Mouse (Mus musculus) neural tube, embryonic 12.5 days (tissue): ENCODE measurements around the gene Tex45. TPM values are rescaled to one million over a fixed set of nuclear protein-coding genes. Genes with fewer than 3 reads are reported as not detected.

ENCODE experiments used
- ATAC-seq: fragments of 200-750 bp; cut with Nextera tagmentation; 2 replicates; pipeline ENCODE4 v1.8.0; 2017; ENCODE audit warnings: low read depth, mild to moderate bottlenecking, moderate TSS enrichment, moderate library complexity; ENCODE audit not compliant: low FRiP score
- H3K27ac ChIP-seq: fragments of 300-500 bp; sonication (generic); 2 replicates; pipeline ENCODE4 v1.5.1; 2016
- H3K27me3 ChIP-seq: fragments of 300-500 bp; sonication (generic); replicated peaks from 2 replicates; pipeline ENCODE4 v1.6.1; 2016; ENCODE audit warnings: mild to moderate bottlenecking
- H3K36me3 ChIP-seq: fragments of 300-500 bp; sonication (generic); 2 replicates; pipeline ENCODE4 v1.6.1; 2016; ENCODE audit warnings: mild to moderate bottlenecking
- H3K4me1 ChIP-seq: fragments of 300-500 bp; sonication (generic); 2 replicates; pipeline ENCODE4 v1.6.1; 2016
- H3K4me2 ChIP-seq: fragments of 300-500 bp; sonication (generic); replicated peaks from 2 replicates; pipeline ENCODE4 v1.6.1; 2016; ENCODE audit warnings: mild to moderate bottlenecking
- H3K4me3 ChIP-seq: fragments of 300-500 bp; sonication (generic); 2 replicates; pipeline ENCODE4 v1.5.1; 2016
- H3K9ac ChIP-seq: fragments of 300-500 bp; sonication (generic); 2 replicates; pipeline ENCODE4 v1.6.1; 2016; ENCODE audit warnings: mild to moderate bottlenecking
- H3K9me3 ChIP-seq: fragments of 300-500 bp; sonication (generic); 2 replicates; pipeline ENCODE4 v1.6.1; 2016; ENCODE audit warnings: mild to moderate bottlenecking
- WGBS: fragments of 180-500 bp; shearing (Covaris S2); methylation state at CpG from one replicate; pipeline ENCODE4 v1.1.7; 2016; 5-methylcytosine and 5-hydroxymethylcytosine counted together
- polyA plus RNA-seq: library from polyadenylated mRNA; unstranded; fragments of >200 nt; fragmentation: Nextera tagmentation; extraction: Ambion mirVana; gene quantifications from 2 replicates; pipeline ENCODE4 v1.2.1, GENCODE M21; 2016

Tex45 gene
- polyA plus RNA-seq, 1 experiment from 2014 or later: not detected

DNA sequence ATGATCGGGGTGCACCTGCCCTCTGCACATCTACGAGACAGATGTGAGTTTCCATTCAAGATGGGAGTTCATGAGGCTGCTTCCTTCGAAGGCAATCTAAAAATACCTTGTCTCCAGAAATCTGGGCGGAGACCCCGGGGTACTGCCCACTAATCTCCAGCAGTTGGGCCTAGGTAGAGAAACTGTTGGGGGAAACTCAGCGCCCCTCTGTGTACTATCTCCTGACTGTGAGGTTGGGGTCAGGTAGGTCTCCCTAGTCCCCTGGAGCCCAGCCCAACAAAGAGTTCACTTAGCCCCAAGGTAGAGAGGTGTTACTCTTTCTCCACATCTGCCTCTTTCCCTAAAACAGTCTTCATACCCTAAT is 23.2 kb downstream of the Tex45 start:
- H3K27me3 ChIP-seq: no peaks in the 10 kb centered on the region
- peaks cover 35% of the 10 kb centered on the region for H3K36me3 ChIP-seq
- H3K4me1 ChIP-seq: peaks cover 13% of the 10 kb centered on the region; the same call in 1 of the 2 replicates
- ATAC-seq: peak; percentile 30; the same call in 1 of the 2 replicates
- H3K9me3 ChIP-seq: peaks cover 16% of the 10 kb centered on the region; the same call in 1 of the 2 replicates
- WGBS: 37% methylated on average over 6 of the region's 6 CpGs
- peak overlapping the region; percentile 98 for H3K9ac ChIP-seq
- H3K4me3 ChIP-seq: peak overlapping the region; percentile 85
- H3K27ac ChIP-seq: no peak overlapping the region
- peak overlapping the region; percentile 77 for H3K4me2 ChIP-seq

- Histone ChIP-seq H3K9ac (no peak overlapping the region), H3K4me2 (no peak overlapping the region), H3K9me3 (peaks cover 16% of the 10 kb centered on the region; the same call in 1 of the 2 replicates), H3K27ac (no peak overlapping the region), H3K27me3 (no peaks in the 10 kb centered on the region), H3K4me1 (peaks cover 14% of the 10 kb centered on the region), H3K36me3 (peaks cover 35% of the 10 kb centered on the region), H3K4me3 (no peak overlapping the region)
- WGBS: 95% methylated on average over 44 of the region's 44 CpGs
- no peak for ATAC-seq
Observed at GRCm38 (mm10) chr8:3495578-3496427, 25.1 kb downstream of the Tex45 start.

GRCm38 (mm10) chr8:3496428-3496748 is 25.7 kb downstream of the Tex45 start:
- H3K4me3 ChIP-seq: no peak overlapping the region
- ATAC-seq: no peak
- no peak overlapping the region for H3K4me2 ChIP-seq
- no peak overlapping the region for H3K9ac ChIP-seq
- no peak overlapping the region for H3K27ac ChIP-seq
- H3K27me3 ChIP-seq: no peaks in the 10 kb centered on the region
- peaks cover 16% of the 10 kb centered on the region; the same call in 1 of the 2 replicates for H3K9me3 ChIP-seq
- H3K4me1 ChIP-seq: peaks cover 20% of the 10 kb centered on the region
- 93% methylated on average over 15 of the region's 15 CpGs for WGBS
- H3K36me3 ChIP-seq: peaks cover 35% of the 10 kb centered on the region

DNA sequence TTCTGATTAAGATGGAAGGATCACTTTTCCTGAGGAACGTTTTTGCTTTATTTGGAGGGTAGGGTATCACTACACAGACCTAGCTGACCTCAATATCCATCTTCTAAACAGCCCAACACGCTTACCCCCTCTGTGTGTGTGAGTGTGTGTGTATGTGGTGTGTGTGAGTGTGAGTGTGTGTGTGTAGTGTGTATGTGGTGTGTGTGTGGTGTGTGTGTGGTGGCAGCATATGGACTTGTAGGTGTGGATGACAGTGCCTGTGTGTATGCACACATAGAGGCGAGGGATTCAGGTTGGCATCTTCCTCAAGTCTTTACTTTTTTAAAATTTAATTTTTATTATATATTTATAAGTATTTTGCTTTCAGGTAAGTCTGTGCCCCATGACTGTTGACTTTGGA is 27.9 kb downstream of the Tex45 start:
- peaks cover 22% of the 10 kb centered on the region for H3K4me1 ChIP-seq
- no peak for ATAC-seq
- no peak overlapping the region for H3K27ac ChIP-seq
- no peaks in the 10 kb centered on the region for H3K27me3 ChIP-seq
- H3K9ac ChIP-seq: no peak overlapping the region
- 90% methylated on average over 3 of the region's 3 CpGs for WGBS
- H3K4me2 ChIP-seq: no peak overlapping the region
- peaks cover 35% of the 10 kb centered on the region for H3K36me3 ChIP-seq
- H3K9me3 ChIP-seq: peaks cover 16% of the 10 kb centered on the region; the same call in 1 of the 2 replicates
- H3K4me3 ChIP-seq: no peak overlapping the region

DNA sequence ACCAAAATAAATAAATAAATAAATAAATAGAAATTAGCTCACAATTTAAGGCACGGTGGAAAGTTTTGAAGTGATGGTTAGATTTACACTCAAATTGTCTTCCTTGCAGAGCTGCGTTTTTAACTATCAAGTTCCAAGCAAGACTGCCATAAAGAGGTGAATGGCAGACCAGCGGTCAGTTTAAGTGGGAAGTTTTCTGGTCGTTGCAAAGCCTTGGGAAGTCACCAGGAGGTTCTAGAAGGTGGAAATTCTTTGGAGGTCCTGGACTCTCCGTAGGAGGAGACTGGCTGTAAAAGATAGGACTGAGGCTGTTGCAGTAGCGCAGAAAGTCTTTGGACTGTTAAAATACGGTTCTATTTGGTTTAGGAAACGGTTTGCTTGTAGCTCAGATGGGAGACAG is 29.1 kb downstream of the Tex45 start:
- H3K4me1 ChIP-seq: peaks cover 10% of the 10 kb centered on the region
- peak; percentile 14 for ATAC-seq

GRCm38 (mm10) chr8:3500235-3501090 is 29.8 kb downstream of the Tex45 start, which contains the start of gene Mcoln1:
Mcoln1 (plus strand) TSS chr8:3500457.
- peaks cover 11% of the 10 kb centered on the region; the same call in 1 of the 2 replicates for H3K9me3 ChIP-seq
- ATAC-seq: peak; percentile 93
- under 1% methylated on average over 70 of the region's 70 CpGs for WGBS

More for the DNA sequence above, 29.1 kb downstream of the Tex45 start:
- peak overlapping the region; percentile 76 for H3K4me3 ChIP-seq
- no peaks in the 10 kb centered on the region for H3K27me3 ChIP-seq
- H3K4me2 ChIP-seq: peak overlapping the region; percentile 82
- peak overlapping the region; percentile 54 for H3K27ac ChIP-seq
- peaks cover 16% of the 10 kb centered on the region; the same call in 1 of the 2 replicates for H3K9me3 ChIP-seq
- peak overlapping the region; percentile 59 for H3K9ac ChIP-seq
- WGBS: 6% methylated on average over 8 of the region's 8 CpGs
- peaks cover 31% of the 10 kb centered on the region for H3K36me3 ChIP-seq

GRCm38 (mm10) chr8:3502217-3502616 is 31.6 kb downstream of the Tex45 start:
- Histone ChIP-seq H3K4me2 (no peak overlapping the region), H3K36me3 (peaks cover 24% of the 10 kb centered on the region), H3K27me3 (no peaks in the 10 kb centered on the region), H3K27ac (no peak overlapping the region), H3K9me3 (no peaks in the 10 kb centered on the region), H3K9ac (peak overlapping the region; percentile 17; the same call in 1 of the 2 replicates), H3K4me1 (peaks cover 9% of the 10 kb centered on the region), H3K4me3 (no peak overlapping the region)
- WGBS: 69% methylated on average over 4 of the region's 4 CpGs
- ATAC-seq: no peak

More at GRCm38 (mm10) chr8:3500235-3501090, 29.8 kb downstream of the Tex45 start, which contains the start of gene Mcoln1:
- peak within 1 kb of the TSS; percentile 54 for H3K27ac ChIP-seq
- H3K27me3 ChIP-seq: no peaks in the 10 kb centered on the region
- H3K4me2 ChIP-seq: peak within 1 kb of the TSS; percentile 82
- peak within 1 kb of the TSS; percentile 76 for H3K4me3 ChIP-seq
- peaks cover 9% of the 10 kb centered on the region for H3K4me1 ChIP-seq
- peaks cover 24% of the 10 kb centered on the region for H3K36me3 ChIP-seq
- H3K9ac ChIP-seq: peak within 1 kb of the TSS; percentile 76

GRCm38 (mm10) chr8:3507979-3508754 is 37.5 kb downstream of the Tex45 start:
- H3K27ac ChIP-seq: no peak overlapping the region
- peaks cover 71% of the 10 kb centered on the region for H3K36me3 ChIP-seq
- H3K9me3 ChIP-seq: no peaks in the 10 kb centered on the region
- WGBS: 87% methylated on average over 6 of the region's 6 CpGs
- H3K4me2 ChIP-seq: no peak overlapping the region
- ATAC-seq: no peak
- no peaks in the 10 kb centered on the region for H3K27me3 ChIP-seq
- no peak overlapping the region for H3K4me3 ChIP-seq
- no peak overlapping the region for H3K9ac ChIP-seq
- no peaks in the 10 kb centered on the region for H3K4me1 ChIP-seq

DNA sequence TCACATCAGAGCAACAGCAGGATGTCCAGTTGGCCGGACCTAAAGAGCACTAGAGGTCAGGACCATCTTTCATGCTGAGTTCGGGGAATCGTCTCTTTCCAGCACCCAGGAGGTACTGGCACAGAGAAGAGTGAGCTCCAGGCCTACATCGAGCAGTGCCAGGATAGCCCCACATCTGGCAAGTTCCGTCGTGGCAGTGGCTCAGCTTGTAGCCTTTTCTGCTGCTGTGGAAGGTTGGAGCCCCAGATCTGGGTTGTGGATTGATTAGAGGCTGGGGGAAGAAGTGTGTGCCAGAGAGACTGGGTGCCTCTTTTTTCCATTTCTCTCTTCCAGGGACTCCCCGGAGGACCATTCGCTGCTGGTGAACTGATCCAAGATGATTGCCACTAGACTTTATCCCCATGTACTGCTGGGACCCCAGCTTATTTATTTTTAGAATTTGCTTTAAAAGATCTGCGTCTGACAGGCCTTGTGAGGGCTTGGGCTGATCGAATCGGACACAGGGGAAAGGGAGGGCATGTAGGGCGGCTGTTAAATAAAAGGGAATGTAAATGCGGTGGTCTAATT is 44.1 kb downstream of the Tex45 start:
- Histone ChIP-seq H3K4me1 (peaks cover 3% of the 10 kb centered on the region), H3K9me3 (no peaks in the 10 kb centered on the region), H3K4me3 (peak overlapping the region; percentile 56), H3K36me3 (peaks cover 42% of the 10 kb centered on the region), H3K9ac (0 out of 2 replicates have a peak overlapping the region, but pooled peaks have one; percentile 26), H3K27ac (no peak overlapping the region), H3K27me3 (no peaks in the 10 kb centered on the region), H3K4me2 (peak overlapping the region; percentile 94)
- 35% methylated on average over 13 of the region's 13 CpGs for WGBS
- no peak for ATAC-seq

DNA sequence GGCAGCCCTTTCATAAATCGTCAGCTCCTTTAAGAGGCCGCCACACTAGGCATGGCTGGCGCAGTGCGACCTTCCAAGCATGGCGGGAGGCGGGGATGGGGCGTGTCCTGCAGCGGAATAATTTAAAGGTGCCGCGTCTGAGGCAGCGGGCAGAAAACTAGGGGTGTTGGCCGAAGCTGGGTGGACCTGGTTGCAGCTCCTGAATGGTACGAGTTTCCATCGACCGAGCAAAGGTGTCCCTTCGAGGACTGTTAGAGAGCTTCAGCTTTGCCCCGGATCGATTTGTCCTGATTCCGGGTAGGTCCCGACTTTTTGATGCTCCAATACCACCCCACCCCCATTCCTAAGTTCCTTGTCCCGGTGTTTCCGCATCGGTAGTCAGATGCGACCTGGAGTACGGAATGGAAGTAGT is 44.6 kb downstream of the Tex45 start, which contains the start of gene Pnpla6:
Gene Pnpla6, plus strand, starts transcription at position 125 of the 412 bp plus-strand sequence.
- Histone ChIP-seq H3K4me1 (peaks cover 3% of the 10 kb centered on the region), H3K9ac (peak within 1 kb of the TSS; percentile 60), H3K27me3 (no peaks in the 10 kb centered on the region), H3K4me3 (peak within 1 kb of the TSS; percentile 56), H3K4me2 (peak within 1 kb of the TSS; percentile 94), H3K27ac (no peak within 1 kb of the TSS), H3K9me3 (no peaks in the 10 kb centered on the region), H3K36me3 (peaks cover 37% of the 10 kb centered on the region)
- WGBS: under 1% methylated on average over 25 of the region's 25 CpGs
- ATAC-seq: peak; percentile 64

DNA sequence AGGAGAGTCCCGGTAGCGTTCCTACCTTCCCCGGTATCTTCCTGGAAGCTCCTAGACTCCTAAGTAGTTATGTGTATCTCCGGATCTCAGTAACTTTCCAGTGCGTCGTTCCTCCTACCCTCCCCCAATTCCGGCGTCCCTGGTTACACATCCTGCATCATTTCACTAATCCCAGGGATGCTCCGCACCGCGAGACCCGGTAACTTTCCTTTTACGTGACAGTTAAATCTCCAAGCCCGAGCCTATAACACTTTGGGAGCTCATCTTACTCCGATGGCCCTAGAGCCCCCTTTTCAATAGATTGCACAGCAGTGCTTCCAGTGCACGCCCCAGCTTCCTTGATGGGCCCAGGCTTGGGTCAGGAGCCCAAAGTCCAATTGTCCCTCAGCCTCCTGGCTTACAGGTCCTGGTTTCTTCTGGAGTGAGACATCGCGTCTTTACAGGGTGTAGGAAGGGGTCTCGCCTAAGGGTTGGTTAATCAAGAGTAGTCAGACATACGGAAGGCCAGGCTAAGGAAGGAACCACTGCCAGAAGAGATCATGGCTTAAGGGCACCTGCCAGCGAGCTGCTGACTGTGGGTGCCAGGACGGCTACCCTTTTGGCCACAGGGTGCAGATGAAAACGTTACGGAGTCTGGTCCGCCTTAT is 45.2 kb downstream of the Tex45 start:
- peaks cover 31% of the 10 kb centered on the region for H3K36me3 ChIP-seq
- peaks cover 3% of the 10 kb centered on the region for H3K4me1 ChIP-seq
- peak; percentile 46 for ATAC-seq
- peak overlapping the region; percentile 60 for H3K9ac ChIP-seq
- peak overlapping the region; percentile 56 for H3K4me3 ChIP-seq
- peak overlapping the region; percentile 94 for H3K4me2 ChIP-seq
- no peaks in the 10 kb centered on the region for H3K27me3 ChIP-seq
- no peak overlapping the region for H3K27ac ChIP-seq
- under 1% methylated on average over 25 of the region's 25 CpGs for whole genome bisulfite sequencing
- H3K9me3 ChIP-seq: no peaks in the 10 kb centered on the region
